Mouse (Mus musculus) MEL (cell line): ENCODE results near the gene Ecpas. TPM values are rescaled to one million over a fixed set of nuclear protein-coding genes. Genes with fewer than 3 reads are reported as not detected.

Experiments
- DNase-seq: peaks from one replicate; pipeline ENCODE4 v3.0.0; 2011; ENCODE audit warnings: low read depth, low spot score
- H3K27ac ChIP-seq: 2 replicates; pipeline ENCODE4 v1.5.1; 2012; ENCODE audit warnings: low read depth, mild to moderate bottlenecking, control low read depth, low read length, moderate library complexity; ENCODE audit not compliant: control insufficient read depth
- H3K27me3 ChIP-seq, 2 experiments: fragments of 150-350 bp in 1 of 2; sonication (generic) in 1 of 2; 2 replicates each; pipeline ENCODE4 v1.6.1; 2012; ENCODE audit warnings: low read length in 2 of 2, mild to moderate bottlenecking in 2 of 2, improper control_type of control experiment in 1 of 2, moderate library complexity in 1 of 2; ENCODE audit not compliant: insufficient read depth in 2 of 2, control insufficient read depth in 1 of 2
- H3K36me3 ChIP-seq, 2 experiments: 2 replicates each; pipeline ENCODE4 v1.6.1; 2012 to 2014; ENCODE audit warnings: low read length in 2 of 2, improper control_type of control experiment in 1 of 2, inconsistent platforms in 1 of 2, mild to moderate bottlenecking in 1 of 2; ENCODE audit not compliant: insufficient read depth in 2 of 2, control insufficient read depth in 1 of 2
- H3K4me1 ChIP-seq, 2 experiments: fragments of 150-350 bp in 1 of 2; sonication (generic) in 1 of 2; 2 replicates each; pipeline ENCODE4 v1.6.1; 2012; ENCODE audit warnings: low read length in 2 of 2, improper control_type of control experiment in 1 of 2, mild to moderate bottlenecking in 1 of 2; ENCODE audit not compliant: insufficient read depth in 2 of 2, control insufficient read depth in 1 of 2
- H3K4me3 ChIP-seq, 2 experiments: fragments of 150-350 bp in 1 of 2; sonication (generic) in 1 of 2; 2 replicates each; pipeline ENCODE4 v1.5.1; 2012; ENCODE audit warnings: low read depth in 2 of 2, low read length in 2 of 2, mild to moderate bottlenecking in 2 of 2, moderate library complexity in 2 of 2, control low read depth in 1 of 2, improper control_type of control experiment in 1 of 2; ENCODE audit not compliant: control insufficient read depth in 1 of 2, insufficient read depth in 1 of 2
- H3K79me2 ChIP-seq: 2 replicates; pipeline ENCODE4 v1.6.1; 2012; ENCODE audit warnings: mild to moderate bottlenecking, low read length, moderate library complexity; ENCODE audit not compliant: control insufficient read depth, poor library complexity, insufficient read depth
- H3K9ac ChIP-seq: 2 replicates; pipeline ENCODE4 v1.6.1; 2012; ENCODE audit warnings: low read depth, mild to moderate bottlenecking, control low read depth, low read length, moderate library complexity; ENCODE audit not compliant: control insufficient read depth, poor library complexity, severe bottlenecking
- H3K9me3 ChIP-seq: fragments of 150-350 bp; sonication (generic); replicated peaks from 2 replicates; pipeline ENCODE4 v1.6.1; 2012; ENCODE audit warnings: mild to moderate bottlenecking, low read length, improper control_type of control experiment, moderate library complexity; ENCODE audit not compliant: insufficient read depth
- BHLHE40 ChIP-seq: IDR thresholded peaks from 2 replicates; pipeline ENCODE4 v1.6.1; 2012; ENCODE audit warnings: low read depth, mild to moderate bottlenecking, inconsistent platforms, low read length, improper control_type of control experiment, borderline replicate concordance
- CHD1 ChIP-seq: IDR thresholded peaks from 2 replicates; pipeline ENCODE4 v1.6.1; 2012; ENCODE audit warnings: low read depth, mild to moderate bottlenecking, inconsistent platforms, low read length, improper control_type of control experiment
- CHD2 ChIP-seq: IDR thresholded peaks from 2 replicates; pipeline ENCODE4 v1.6.1; 2011; ENCODE audit warnings: low read length, improper control_type of control experiment
- CTCF ChIP-seq, 3 experiments: IDR thresholded peaks in 2 of 3; conservative IDR thresholded peaks in 1 of 3; 2 replicates each; pipeline ENCODE4 v1.5.1; 2011 to 2012; ENCODE audit warnings: low read length in 3 of 3, low read depth in 2 of 3, mild to moderate bottlenecking in 2 of 3, improper control_type of control experiment in 1 of 3, inconsistent platforms in 1 of 3, mixed read lengths in 1 of 3, moderate library complexity in 1 of 3; ENCODE audit not compliant: control insufficient read depth in 1 of 3, insufficient read depth in 1 of 3, poor library complexity in 1 of 3, severe bottlenecking in 1 of 3
- EP300 ChIP-seq, 2 experiments: IDR thresholded peaks; 2 replicates each; pipeline ENCODE4 v1.6.1; 2011; ENCODE audit warnings: improper control_type of control experiment in 2 of 2, low read length in 2 of 2, low read depth in 1 of 2, mild to moderate bottlenecking in 1 of 2
- ETS1 ChIP-seq: IDR thresholded peaks from 2 replicates; pipeline ENCODE4 v1.6.1; 2012; ENCODE audit warnings: low read depth, mild to moderate bottlenecking, inconsistent platforms, low read length, improper control_type of control experiment, moderate library complexity
- GABPA ChIP-seq: IDR thresholded peaks from 2 replicates; pipeline ENCODE4 v1.6.1; 2012; ENCODE audit warnings: low read depth, mild to moderate bottlenecking, inconsistent platforms, low read length, improper control_type of control experiment, moderate library complexity
- GATA1 ChIP-seq: IDR thresholded peaks from 2 replicates; pipeline ENCODE4 v1.6.1; 2011; ENCODE audit warnings: low read depth, low read length, improper control_type of control experiment
- HCFC1 ChIP-seq: IDR thresholded peaks from 2 replicates; pipeline ENCODE4 v1.6.1; 2012; ENCODE audit warnings: low read depth, mild to moderate bottlenecking, inconsistent platforms, low read length, improper control_type of control experiment, moderate library complexity
- JUND ChIP-seq: IDR thresholded peaks from 2 replicates; pipeline ENCODE4 v1.6.1; 2011; ENCODE audit warnings: low read depth, mild to moderate bottlenecking, improper control_type of control experiment, low read length
- KAT2A ChIP-seq: conservative IDR thresholded peaks from 2 replicates; pipeline ENCODE4 v1.6.1; 2012; ENCODE audit warnings: low read depth, low read length, improper control_type of control experiment, inconsistent platforms
- MAFK ChIP-seq: IDR thresholded peaks from 2 replicates; pipeline ENCODE4 v1.6.1; 2011; ENCODE audit warnings: low read depth, mild to moderate bottlenecking, low read length, improper control_type of control experiment, borderline replicate concordance
- MAZ ChIP-seq: IDR thresholded peaks from 2 replicates; pipeline ENCODE4 v1.6.1; 2012; ENCODE audit warnings: low read depth, mild to moderate bottlenecking, inconsistent platforms, low read length, improper control_type of control experiment
- MYB ChIP-seq: IDR thresholded peaks from 2 replicates; pipeline ENCODE4 v1.6.1; 2011; ENCODE audit warnings: mild to moderate bottlenecking, low read depth, low read length, improper control_type of control experiment
- NRF1 ChIP-seq: IDR thresholded peaks from 2 replicates; pipeline ENCODE4 v1.6.1; 2014; ENCODE audit warnings: low read depth, mild to moderate bottlenecking, inconsistent platforms, low read length, improper control_type of control experiment, moderate library complexity; ENCODE audit not compliant: poor library complexity, insufficient read depth, severe bottlenecking
- POLR2AphosphoS2 ChIP-seq: IDR thresholded peaks from 2 replicates; pipeline ENCODE4 v1.6.1; 2011; ENCODE audit warnings: low read length, improper control_type of control experiment
- RCOR1 ChIP-seq: IDR thresholded peaks from 2 replicates; pipeline ENCODE4 v1.6.1; 2012; ENCODE audit warnings: low read depth, mild to moderate bottlenecking, inconsistent platforms, low read length, improper control_type of control experiment
- SIN3A ChIP-seq: IDR thresholded peaks from 2 replicates; pipeline ENCODE4 v1.6.1; 2012; ENCODE audit warnings: low read length, improper control_type of control experiment, inconsistent platforms
- SMC3 ChIP-seq: IDR thresholded peaks from 2 replicates; pipeline ENCODE4 v1.6.1; 2011; ENCODE audit warnings: low read depth, low read length, improper control_type of control experiment
- TBP ChIP-seq: IDR thresholded peaks from 2 replicates; pipeline ENCODE4 v1.8.0; 2011; ENCODE audit warnings: low read depth, low read length, improper control_type of control experiment
- USF2 ChIP-seq, 2 experiments: IDR thresholded peaks; 2 replicates each; pipeline ENCODE4 v1.6.1; 2011 to 2012; ENCODE audit warnings: improper control_type of control experiment in 2 of 2, low read length in 2 of 2, borderline replicate concordance in 1 of 2, inconsistent platforms in 1 of 2, low read depth in 1 of 2, mild to moderate bottlenecking in 1 of 2; ENCODE audit not compliant: insufficient read depth in 1 of 2
- ZC3H11A ChIP-seq: IDR thresholded peaks from 2 replicates; pipeline ENCODE4 v1.6.1; 2012; ENCODE audit warnings: low read depth, mild to moderate bottlenecking, inconsistent platforms, low read length, improper control_type of control experiment
- ZKSCAN1 ChIP-seq: IDR thresholded peaks from 2 replicates; pipeline ENCODE4 v1.6.1; 2012; ENCODE audit warnings: low read depth, mild to moderate bottlenecking, inconsistent platforms, low read length, improper control_type of control experiment, moderate library complexity
- polyA plus RNA-seq, 2 experiments: library from polyadenylated mRNA; stranded (reverse) in 1 of 2; unstranded in 1 of 2; fragments of >175 nt in 1 of 2; fragments of >200 nt in 1 of 2; gene quantifications; 2 replicates each; pipeline versions ENCODE4 v1.2.1 to v1.2.4; 2012; ENCODE audit warnings: low replicate concordance in 2 of 2, low read depth in 1 of 2; ENCODE audit not compliant: insufficient read length in 2 of 2, insufficient read depth in 1 of 2, missing spikeins in 1 of 2
- total RNA-seq: library from RNA; depleted of rRNA; stranded (reverse); fragments of 300-350 nt; gene quantifications from 2 replicates; pipeline ENCODE4 v1.2.3, GENCODE M21; 2012

Gene Ecpas
- total and polyA plus RNA-seq, 3 experiments, result 37.8 to 161 (median 57.6) TPM

DNA sequence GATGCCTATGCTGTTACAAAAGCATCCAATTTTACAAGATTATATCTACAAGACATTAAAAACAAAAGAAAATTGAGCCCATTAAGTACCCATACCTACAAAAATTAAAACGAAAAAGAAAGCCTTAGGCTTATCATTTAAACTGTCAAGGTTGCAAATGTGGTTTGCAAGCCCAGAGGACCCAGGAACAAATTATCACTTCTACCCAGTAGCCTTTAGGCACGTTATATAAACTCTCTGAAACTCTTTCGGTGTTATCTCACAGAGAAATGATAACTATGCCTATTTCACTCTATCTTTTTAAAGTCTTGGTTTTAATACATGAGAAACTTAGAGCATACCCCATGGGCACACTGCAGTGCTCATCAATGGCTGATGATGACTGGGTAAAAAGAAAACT, 79.6 kb downstream of the Ecpas start (continued):
- no peak for TF ChIP-seq CTCF (IDR thresholded peaks at IDR 0.05 in 2 of 3, conservative IDR thresholded peaks at IDR 0.05 in 1 of 3; ENCODE audit: control insufficient read depth in 1 of 3, insufficient read depth in 1 of 3, low read depth in 2 of 3, low read length in 3 of 3, poor library complexity in 1 of 3, severe bottlenecking in 1 of 3)
- TF ChIP-seq HCFC1, result peak; percentile 56; the same call in 1 of the 2 replicates
- no peak for TF ChIP-seq ZKSCAN1
- TF ChIP-seq SMC3, result no peak
- no peak for TF ChIP-seq JUND
- TF ChIP-seq TBP, result 0 out of 2 replicates have a peak, but pooled peaks have one; percentile 37
- TF ChIP-seq MYB, result peak; percentile 86
- no peak for TF ChIP-seq MAZ
- TF ChIP-seq KAT2A, result 0 out of 2 replicates have a peak, but pooled peaks have one; percentile 38
- no peak for TF ChIP-seq CHD2
- peak; percentile 82 for TF ChIP-seq MAFK
- TF ChIP-seq CHD1, result no peak
- no peak for TF ChIP-seq NRF1
- TF ChIP-seq BHLHE40, result peak; percentile 97
- TF ChIP-seq GABPA, result no peak
- peak; percentile 81 for TF ChIP-seq SIN3A
- peak; percentile 90 for TF ChIP-seq ETS1

- Histone ChIP-seq H3K4me3 (no peak overlapping the region), H3K9me3 (no peaks in the 10 kb centered on the region), H3K9ac (no peak overlapping the region), H3K79me2 (no peaks in the 10 kb centered on the region), H3K27me3 (no peaks in the 10 kb centered on the region), H3K4me1 (no peaks in the 10 kb centered on the region), H3K27ac (no peak overlapping the region), H3K36me3 (peaks cover 4 to 70% of the 10 kb centered on the region in 2 experiments; a peak in 3 of 4 replicates)
- no peak for DNase-seq
- TF ChIP-seq RCOR1 (no peak), ETS1 (no peak), EP300 (IDR thresholded peaks at IDR 0.05; ENCODE audit: low read depth in 1 of 2, low read length in 2 of 2) (no peak), POLR2AphosphoS2 (no peak), ZKSCAN1 (no peak), USF2 (IDR thresholded peaks at IDR 0.05; ENCODE audit: borderline replicate concordance in 1 of 2, insufficient read depth in 1 of 2, low read depth in 1 of 2, low read length in 2 of 2) (no peak), TBP (no peak), CHD1 (no peak), GATA1 (no peak), ZC3H11A (no peak)
Measured at GRCm38 (mm10) chr4:58825921-58826320, 86.6 kb downstream of the Ecpas start.
